Mouse (Mus musculus): ENCODE measurements at regions not wholly inside any gene's neighbourhood (a gene's known extent, or its start where the extent isn't known, plus 50 kb on each side); places are given as distances from the start of the nearest gene placed in this dataset.

DNA sequence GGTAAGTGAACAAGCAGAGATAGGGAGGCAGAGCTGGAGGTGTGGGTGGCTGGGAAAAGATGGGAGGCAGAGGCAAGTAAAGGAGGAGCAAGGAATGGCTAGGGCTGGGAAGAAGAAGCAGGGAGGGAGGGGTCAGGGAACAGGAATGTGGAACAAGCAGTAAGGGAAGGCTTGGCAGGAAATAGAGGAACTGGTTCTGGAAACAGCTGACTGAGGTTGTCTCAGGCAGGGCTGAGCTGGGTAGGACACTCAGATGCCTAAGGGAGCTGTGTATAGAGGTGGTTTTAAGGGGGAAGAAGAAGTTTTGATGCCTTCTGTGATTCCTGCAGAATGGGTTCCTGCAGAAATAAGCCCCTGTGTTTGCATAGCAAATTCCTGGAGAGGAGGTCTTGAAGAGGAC lies 92.7 kb downstream of the Nucb2 start:
- no peak overlapping the region for H3K4me3 ChIP-seq (ENCODE audit: low read length)
- H3K27me3 ChIP-seq (ENCODE audit: insufficient read depth, low read length), result no peaks in the 10 kb centered on the region
- no peak overlapping the region for H3K4me2 ChIP-seq (ENCODE audit: low read depth, low read length)
- H3K4me1 ChIP-seq (ENCODE audit: insufficient read depth, low read length), result no peaks in the 10 kb centered on the region
- H3K9me3 ChIP-seq (ENCODE audit: low read length), result peaks cover 4% of the 10 kb centered on the region; the same call in 1 of the 2 replicates
- H3K27ac ChIP-seq, result no peak overlapping the region
- no peak overlapping the region for H3K9ac ChIP-seq (replicated peaks; ENCODE audit: low read length)
- no peak for ATAC-seq
- TF ChIP-seq CTCF (IDR thresholded peaks at IDR 0.05; ENCODE audit: low read depth), result no peak
- no peak for DNase-seq (ENCODE audit: low spot score)
- H3K36me3 ChIP-seq (ENCODE audit: insufficient read depth, low read length), result no peaks in the 10 kb centered on the region

DNA sequence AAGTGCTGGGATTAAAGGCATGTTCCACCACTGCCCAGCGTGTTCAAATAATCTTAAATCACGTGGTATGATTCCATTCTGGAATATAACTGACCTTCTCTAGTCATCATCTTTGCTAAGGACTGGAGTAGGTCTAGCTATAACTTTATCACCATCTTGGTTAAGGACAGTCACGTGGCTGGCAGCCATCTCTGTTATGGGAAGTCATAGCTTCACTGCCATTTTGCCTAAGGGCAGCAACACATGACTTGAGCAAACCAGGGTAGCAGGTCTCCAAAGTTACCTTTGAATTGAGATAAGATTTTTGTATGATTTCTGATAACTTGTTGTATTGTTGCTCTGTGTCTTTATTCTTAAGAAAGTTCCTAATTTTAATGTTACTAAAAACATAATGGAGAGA lies 96.2 kb downstream of the Nucb2 start:
- no peak for ATAC-seq
- 81% methylated on average over 3 of the region's 3 CpGs for WGBS

DNA sequence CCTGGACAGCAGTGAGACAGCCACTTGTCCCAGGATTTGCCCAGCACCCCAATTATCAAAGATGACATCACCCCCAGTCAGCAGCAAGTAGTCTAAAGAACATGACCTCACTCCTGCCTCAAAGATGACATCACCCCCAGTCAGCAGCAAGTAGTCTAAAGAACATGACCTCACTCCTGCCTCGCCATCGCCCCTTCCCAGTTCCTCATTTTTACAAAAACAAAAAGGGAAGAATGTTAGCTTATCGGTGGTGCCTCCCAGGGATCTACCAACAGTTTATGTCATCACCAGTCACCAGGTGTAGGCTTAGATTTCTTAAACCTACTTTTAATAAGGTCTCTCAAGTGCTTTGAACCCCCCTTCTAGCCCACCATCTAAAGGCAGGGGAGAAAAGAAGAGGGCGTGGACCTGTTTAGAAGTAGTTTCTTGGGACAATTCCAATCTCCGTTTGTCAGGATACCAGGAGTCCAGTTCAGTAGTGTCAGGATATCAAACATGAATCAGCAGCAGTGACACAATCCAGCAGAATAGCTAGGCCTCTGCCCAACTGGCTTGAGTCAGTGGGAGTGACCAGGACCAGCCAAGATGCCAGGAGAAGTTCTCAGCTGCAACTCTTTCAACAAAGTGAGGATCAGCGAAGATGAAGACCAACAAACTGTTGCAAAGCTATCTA lies 99.1 kb downstream of the Nucb2 start:
- Histone ChIP-seq H3K4me3 (ENCODE audit: low read length) (no peak overlapping the region), H3K27me3 (ENCODE audit: insufficient read depth, low read length) (no peaks in the 10 kb centered on the region), H3K27ac (no peak overlapping the region), H3K36me3 (ENCODE audit: insufficient read depth, low read length) (no peaks in the 10 kb centered on the region), H3K9me3 (ENCODE audit: low read length) (peaks cover 4% of the 10 kb centered on the region; the same call in 1 of the 2 replicates), H3K9ac (replicated peaks; ENCODE audit: low read length) (no peak overlapping the region), H3K4me1 (ENCODE audit: insufficient read depth, low read length) (no peaks in the 10 kb centered on the region), H3K4me2 (ENCODE audit: low read depth, low read length) (no peak overlapping the region)
- DNase-seq (ENCODE audit: low spot score), result no peak
- WGBS, result 88% methylated on average over 6 of the region's 6 CpGs
- TF ChIP-seq CTCF (IDR thresholded peaks at IDR 0.05; ENCODE audit: low read depth), result no peak
- no peak for ATAC-seq

More for the DNA sequence above, 96.2 kb downstream of the Nucb2 start:
- peaks cover 4% of the 10 kb centered on the region; the same call in 1 of the 2 replicates for H3K9me3 ChIP-seq (ENCODE audit: low read length)
- no peaks in the 10 kb centered on the region for H3K36me3 ChIP-seq (ENCODE audit: insufficient read depth, low read length)
- no peak overlapping the region for H3K4me2 ChIP-seq (ENCODE audit: low read depth, low read length)
- H3K4me1 ChIP-seq (ENCODE audit: insufficient read depth, low read length), result no peaks in the 10 kb centered on the region
- no peak overlapping the region for H3K4me3 ChIP-seq (ENCODE audit: low read length)
- no peak for TF ChIP-seq CTCF (IDR thresholded peaks at IDR 0.05; ENCODE audit: low read depth)
- H3K27ac ChIP-seq, result no peak overlapping the region
- DNase-seq (ENCODE audit: low spot score), result no peak
- no peaks in the 10 kb centered on the region for H3K27me3 ChIP-seq (ENCODE audit: insufficient read depth, low read length)
- H3K9ac ChIP-seq (replicated peaks; ENCODE audit: low read length), result no peak overlapping the region

DNA sequence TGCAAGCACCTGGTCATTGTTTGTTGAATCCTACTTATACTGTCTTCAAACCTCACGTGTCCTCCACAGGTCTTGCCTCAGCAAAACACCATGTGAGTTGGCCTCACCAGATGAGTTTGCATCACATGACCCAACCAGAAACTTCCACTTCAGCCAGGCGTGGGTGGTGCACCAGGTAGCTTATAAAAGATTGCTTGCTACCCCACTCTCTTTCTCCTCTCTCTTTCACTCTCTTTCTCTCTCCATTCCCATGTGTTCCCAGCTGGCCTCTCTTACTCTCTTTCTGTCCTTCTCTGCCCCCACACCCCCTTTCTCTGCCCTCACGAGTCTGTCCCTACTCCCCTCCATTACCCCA lies 99.6 kb downstream of the Nucb2 start:
- Histone ChIP-seq H3K27ac (no peak overlapping the region), H3K4me2 (ENCODE audit: low read depth, low read length) (no peak overlapping the region), H3K4me1 (ENCODE audit: insufficient read depth, low read length) (no peaks in the 10 kb centered on the region), H3K9me3 (ENCODE audit: low read length) (peaks cover 4% of the 10 kb centered on the region; the same call in 1 of the 2 replicates), H3K4me3 (ENCODE audit: low read length) (no peak overlapping the region), H3K27me3 (ENCODE audit: insufficient read depth, low read length) (no peaks in the 10 kb centered on the region), H3K36me3 (ENCODE audit: insufficient read depth, low read length) (no peaks in the 10 kb centered on the region), H3K9ac (replicated peaks; ENCODE audit: low read length) (no peak overlapping the region)
- ATAC-seq (no peak), DNase-seq (ENCODE audit: low spot score) (no peak)
- 87% methylated on average over 3 of the region's 3 CpGs for WGBS
- no peak for TF ChIP-seq CTCF (IDR thresholded peaks at IDR 0.05; ENCODE audit: low read depth)

DNA sequence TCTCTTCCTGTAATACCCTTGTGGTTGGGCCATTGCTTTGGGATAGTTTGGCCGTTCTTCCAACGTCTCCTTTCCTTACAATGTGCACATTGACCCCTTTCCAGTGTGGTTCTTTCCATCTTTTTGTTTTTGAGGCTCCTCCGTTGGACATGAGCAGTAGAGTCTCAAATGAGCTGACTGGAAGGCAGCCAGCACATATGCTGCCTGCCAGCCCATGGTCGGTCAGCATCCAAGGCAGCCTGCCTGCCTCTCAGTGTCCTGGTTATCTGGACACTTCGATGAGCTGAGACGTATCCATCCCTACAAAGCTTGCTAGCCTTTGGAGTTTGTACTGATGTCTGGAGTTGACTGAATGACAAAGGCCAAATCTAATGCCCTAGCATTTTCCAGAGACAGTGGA lies 102.1 kb downstream of the Nucb2 start:
- no peak overlapping the region for H3K4me2 ChIP-seq (ENCODE audit: low read depth, low read length)
- no peaks in the 10 kb centered on the region for H3K9me3 ChIP-seq (ENCODE audit: low read length)
- no peak overlapping the region for H3K9ac ChIP-seq (replicated peaks; ENCODE audit: low read length)
- no peaks in the 10 kb centered on the region for H3K36me3 ChIP-seq (ENCODE audit: insufficient read depth, low read length)
- DNase-seq (ENCODE audit: low spot score), result peak; percentile 66
- 47% methylated on average over 6 of the region's 6 CpGs for WGBS
- TF ChIP-seq CTCF (IDR thresholded peaks at IDR 0.05; ENCODE audit: low read depth), result no peak
- no peak overlapping the region for H3K27ac ChIP-seq
- H3K4me3 ChIP-seq (ENCODE audit: low read length), result no peak overlapping the region
- H3K27me3 ChIP-seq (ENCODE audit: insufficient read depth, low read length), result no peaks in the 10 kb centered on the region
- no peaks in the 10 kb centered on the region for H3K4me1 ChIP-seq (ENCODE audit: insufficient read depth, low read length)
- no peak for ATAC-seq

DNA sequence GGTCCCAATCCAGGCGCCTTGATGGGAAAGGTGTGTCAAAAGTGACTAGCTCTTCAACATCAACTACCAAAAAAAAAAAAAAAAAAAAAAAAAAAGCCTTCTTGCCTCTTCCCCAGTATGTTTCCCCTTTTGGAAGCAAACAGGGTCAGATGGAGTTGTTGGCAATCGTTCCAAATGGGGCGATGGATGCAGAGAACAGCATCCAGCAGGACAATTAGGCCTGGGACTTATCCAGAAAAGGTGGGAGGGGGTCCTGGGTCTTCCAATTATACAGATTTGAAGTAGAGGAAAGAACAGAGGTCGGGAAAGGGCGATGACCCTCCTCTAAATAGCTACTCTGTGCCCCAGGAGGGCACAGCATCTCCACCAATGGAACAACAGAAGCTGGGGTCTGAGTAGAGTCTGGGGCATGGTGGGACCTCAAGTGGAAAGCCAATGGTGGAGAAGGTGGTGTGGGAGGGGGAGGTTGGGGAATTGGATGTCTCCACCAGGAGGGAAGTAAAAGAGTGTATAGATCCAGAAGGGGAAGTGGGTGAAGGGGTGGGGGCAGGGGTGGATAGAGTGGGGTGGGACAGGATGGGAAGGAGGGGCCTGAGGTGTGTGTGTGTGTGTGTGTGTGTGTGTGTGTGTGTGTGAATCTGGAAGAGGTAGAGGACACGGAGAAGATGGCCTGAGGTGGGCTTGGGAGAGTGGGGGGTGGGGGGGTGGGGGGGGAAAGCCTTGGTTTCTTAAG lies 102.7 kb downstream of the Nucb2 start:
- TF ChIP-seq CTCF (IDR thresholded peaks at IDR 0.05; ENCODE audit: low read depth), result no peak
- ATAC-seq, result 0 out of 2 replicates have a peak, but pooled peaks have one; percentile 16
- no peaks in the 10 kb centered on the region for H3K36me3 ChIP-seq (ENCODE audit: insufficient read depth, low read length)

More for the DNA sequence above, 102.7 kb downstream of the Nucb2 start:
- Histone ChIP-seq H3K9me3 (ENCODE audit: low read length) (no peaks in the 10 kb centered on the region), H3K9ac (replicated peaks; ENCODE audit: low read length) (no peak overlapping the region), H3K4me3 (ENCODE audit: low read length) (no peak overlapping the region), H3K27ac (no peak overlapping the region), H3K4me2 (ENCODE audit: low read depth, low read length) (no peak overlapping the region), H3K4me1 (ENCODE audit: insufficient read depth, low read length) (no peaks in the 10 kb centered on the region), H3K27me3 (ENCODE audit: insufficient read depth, low read length) (no peaks in the 10 kb centered on the region)
- peak; percentile 39 for DNase-seq (ENCODE audit: low spot score)
- 45% methylated on average over 6 of the region's 6 CpGs for WGBS
